Mouse (Mus musculus): ENCODE data around the gene Sgsm1. TPM values are rescaled to one million over a fixed set of nuclear protein-coding genes. Genes with fewer than 3 reads are reported as not detected.

Gene Sgsm1
- polyA plus RNA-seq (2015; fragmentation: Nextera tagmentation; extraction: Ambion mirVana): 14.0 and 17.1 TPM in 2 replicates

DNA sequence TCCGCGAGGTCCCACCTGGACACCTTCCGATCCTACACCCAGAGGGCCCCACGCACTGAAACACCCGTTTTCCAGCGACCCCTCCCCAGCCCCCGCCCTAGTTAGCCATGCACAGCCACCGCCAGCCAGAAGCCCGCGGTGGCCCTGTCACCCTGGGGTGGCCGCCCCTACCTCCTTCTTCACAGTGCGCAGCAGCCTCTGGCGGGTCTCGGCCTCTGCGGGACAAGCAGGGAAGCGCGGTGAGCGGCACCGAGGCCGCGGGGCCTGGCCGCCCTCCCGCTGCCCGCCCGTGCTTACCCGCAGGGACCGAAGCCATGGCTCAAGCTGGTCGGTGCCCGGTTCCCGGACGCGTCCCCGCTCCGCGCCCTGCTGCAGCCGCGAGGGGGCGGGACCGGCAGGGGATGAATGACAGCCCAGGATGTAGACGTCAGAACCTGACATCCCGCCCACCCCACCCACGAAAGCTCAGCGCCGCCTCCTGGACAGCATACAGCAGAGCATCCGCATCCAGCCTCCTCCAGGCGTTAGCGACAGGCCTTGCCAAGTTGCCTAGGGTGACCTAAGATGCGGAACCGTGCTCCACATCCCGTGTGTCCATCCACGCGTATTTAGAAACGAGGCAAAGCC, at the start of gene Sgsm1:
Sgsm1 (minus strand) TSS at position 410 of the 627 bp plus-strand sequence.

DNA sequence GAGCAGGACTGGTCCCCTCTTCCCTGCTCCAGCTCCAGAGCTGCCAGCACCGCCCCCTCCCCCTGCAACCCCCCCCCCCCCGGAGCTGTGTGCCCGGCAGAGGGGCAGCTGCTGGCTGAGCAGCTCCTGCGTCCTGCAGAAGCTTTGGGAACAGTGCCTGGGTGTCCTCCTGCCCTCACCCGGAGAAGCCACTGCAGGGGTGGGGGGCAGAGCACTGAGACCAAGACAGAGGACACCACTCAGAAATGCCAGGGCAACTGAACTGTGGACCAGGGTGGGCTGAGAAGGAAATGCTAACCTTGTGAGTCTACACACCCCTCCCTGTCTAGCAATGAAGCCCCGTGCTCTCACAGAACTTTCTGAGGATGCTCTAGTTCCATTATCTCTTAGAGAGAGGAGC, 46.6 kb upstream of the Sgsm1 start, which contains the start of gene Aym1:
Aym1 (plus strand) TSS at position 109 of the 400 bp plus-strand sequence.

DNA sequence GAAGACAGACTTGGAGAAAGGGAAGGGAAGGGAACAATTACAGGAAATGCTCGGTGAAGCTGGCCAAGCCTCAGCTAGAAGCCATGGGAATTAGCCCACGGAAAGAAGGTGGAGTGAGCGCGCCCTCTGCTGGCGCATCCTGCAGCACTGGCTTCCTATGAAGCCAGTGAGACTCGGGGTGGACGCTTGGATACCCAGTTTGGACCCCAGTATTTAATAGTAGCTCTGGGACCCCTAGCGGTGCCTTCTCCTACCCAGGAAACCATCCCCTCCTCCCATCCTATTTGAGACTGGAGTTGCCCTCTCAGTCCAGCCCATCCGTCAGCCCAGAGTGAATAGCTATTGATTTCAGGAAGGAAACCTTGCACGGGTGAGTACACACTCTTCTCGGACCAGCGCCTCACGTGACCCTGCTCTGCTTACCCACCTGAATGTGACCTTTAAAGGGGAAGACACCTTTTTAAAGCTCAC, 83.9 kb downstream of the Sgsm1 start, which contains the start of gene Tmem211:
Tmem211 (plus strand) TSS at position 278 of the 471 bp plus-strand sequence.

DNA sequence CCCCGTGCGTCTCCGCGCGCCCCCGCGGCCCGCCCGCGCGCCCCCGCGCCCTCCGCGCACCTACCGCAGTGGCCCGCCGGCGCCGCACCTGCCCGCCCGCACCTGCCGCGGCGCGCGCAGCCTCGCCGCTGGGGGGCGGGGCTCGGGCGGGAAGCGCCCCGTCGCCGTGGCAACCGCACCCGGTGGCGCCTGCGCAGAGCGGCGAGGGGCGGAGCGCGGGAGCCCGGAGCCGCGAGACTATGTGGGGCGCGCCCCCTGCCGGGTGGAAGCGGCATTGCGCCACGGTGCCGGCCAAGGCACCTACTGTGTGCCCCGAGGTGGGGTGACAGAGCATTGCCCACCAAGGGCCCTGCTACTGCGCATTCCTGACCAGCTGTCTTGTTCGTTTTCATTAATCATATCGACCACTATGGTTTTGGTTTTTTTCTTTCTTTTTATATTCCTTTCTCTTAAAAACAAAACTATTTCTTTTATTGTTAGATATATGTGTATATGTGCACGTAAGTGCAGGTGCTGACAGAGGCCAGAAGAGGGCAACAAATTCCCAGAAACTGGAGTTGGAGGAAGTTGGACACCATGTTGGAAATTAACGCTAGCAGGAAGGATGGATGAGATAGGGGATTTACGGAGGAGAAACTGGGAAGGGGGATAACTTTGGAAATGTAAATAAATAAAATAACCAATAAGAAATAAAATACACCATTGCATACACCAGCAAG, 89.3 kb downstream of the Sgsm1 start, which contains the start of gene 2900026A02Rik:
2900026A02Rik (minus strand) TSS at position 90 of the 719 bp plus-strand sequence.

Small RNA genes within 50 kb of the gene (microRNA-seq; reads per million reads assigned to microRNA genes)
- gene Mir7229 (not detected), gene Mir7230 (not detected)

Other genes starting within 250 kb of the Sgsm1 start
- not detected in 2 replicates for gene Crybb2, start 240.7 kb downstream of the Sgsm1 start, polyA plus RNA-seq (2015; fragmentation: Nextera tagmentation; extraction: Ambion mirVana)
- gene Crybb3, start 229.2 kb downstream of the Sgsm1 start, polyA plus RNA-seq (2015; fragmentation: Nextera tagmentation; extraction: Ambion mirVana): 2.4 and 3.3 TPM in 2 replicates
- 3.2 and 4.3 TPM in 2 replicates for gene 2900026A02Rik, start 89.5 kb downstream of the Sgsm1 start, polyA plus RNA-seq (2015; fragmentation: Nextera tagmentation; extraction: Ambion mirVana)
- not detected in 2 replicates for gene Tmem211, start 83.9 kb downstream of the Sgsm1 start, polyA plus RNA-seq (2015; fragmentation: Nextera tagmentation; extraction: Ambion mirVana)
- gene Aym1, start 46.5 kb upstream of the Sgsm1 start, polyA plus RNA-seq (2015; fragmentation: Nextera tagmentation; extraction: Ambion mirVana): not detected in 2 replicates
- 15.8 and 18.8 TPM in 2 replicates for gene Wscd2, start 179.5 kb upstream of the Sgsm1 start, polyA plus RNA-seq (2015; fragmentation: Nextera tagmentation; extraction: Ambion mirVana)